Mouse (Mus musculus): ENCODE data around the gene Mybl2. TPM values are rescaled to one million over a fixed set of nuclear protein-coding genes. Genes with fewer than 3 reads are reported as not detected.
"Not testable (repeated sequence)": the region's sequence is repeated elsewhere in the genome, so short reads cannot be mapped to it uniquely, and the experiment has no call there.

Gene Mybl2
- polyA plus RNA-seq, 1 experiment: 5.6 TPM

DNA sequence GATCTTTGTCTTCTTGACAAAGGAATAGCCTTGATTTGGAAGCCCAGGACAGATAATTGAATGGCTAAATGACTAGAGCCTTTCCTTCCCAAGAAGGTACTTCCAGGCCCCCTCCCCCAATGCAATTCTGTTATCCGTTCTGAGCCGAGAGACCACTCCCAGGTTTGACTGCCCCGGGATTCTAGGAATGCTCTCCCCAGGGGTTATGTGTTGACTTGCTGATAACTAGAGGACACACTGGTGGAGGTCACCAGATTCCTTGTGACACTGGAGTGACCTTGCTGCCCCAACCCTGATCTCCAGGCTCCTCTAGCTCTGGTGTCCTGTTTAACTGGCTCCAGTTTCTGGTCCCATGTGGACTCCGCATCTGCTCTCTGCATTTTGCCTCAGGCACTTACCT is 2.4 kb upstream of the Mybl2 start:
- Histone ChIP-seq H3K4me3 (no peak overlapping the region), H3K27me3 (ENCODE audit: control insufficient read depth, insufficient read depth, insufficient read length) (no peaks in the 10 kb centered on the region), H3ac (ENCODE audit: control insufficient read depth, insufficient read length) (no peak overlapping the region), H3K36me3 (ENCODE audit: control insufficient read depth, insufficient read depth) (no peaks in the 10 kb centered on the region), H3K79me2 (ENCODE audit: control insufficient read depth, insufficient read depth) (no peaks in the 10 kb centered on the region), H3K4me2 (ENCODE audit: low read depth) (no peak overlapping the region)
- no peak for TF ChIP-seq SRF (IDR thresholded peaks at IDR 0.05; ENCODE audit: control insufficient read depth, insufficient read length, low read depth)
- no peak for TF ChIP-seq TCF3 (IDR thresholded peaks at IDR 0.05; ENCODE audit: insufficient read length, low read depth)
- no peak for TF ChIP-seq E2F4 (IDR thresholded peaks at IDR 0.05; ENCODE audit: insufficient read depth)
- no peak for TF ChIP-seq MAX (IDR thresholded peaks at IDR 0.05; ENCODE audit: low read depth)
- TF ChIP-seq TCF12 (IDR thresholded peaks at IDR 0.05; ENCODE audit: insufficient read depth, poor library complexity, severe bottlenecking): no peak
- TF ChIP-seq MYOD1 (IDR thresholded peaks at IDR 0.05; ENCODE audit: control insufficient read depth in 1 of 3, insufficient read length in 2 of 3, low read depth in 2 of 3): no peak
- no peak for TF ChIP-seq REST (IDR thresholded peaks at IDR 0.05; ENCODE audit: insufficient read depth, insufficient read length)
- no peak for TF ChIP-seq MYOG (IDR thresholded peaks at IDR 0.05; ENCODE audit: control insufficient read depth in 1 of 3, insufficient read depth in 1 of 3, insufficient read length in 2 of 3, low read depth in 2 of 3)
- no peak for TF ChIP-seq POLR2A (IDR thresholded peaks at IDR 0.05; ENCODE audit: insufficient read length, low read depth)
- TF ChIP-seq USF1 (IDR thresholded peaks at IDR 0.05; ENCODE audit: low read depth): no peak
- no peak for TF ChIP-seq CEBPB (IDR thresholded peaks at IDR 0.05; ENCODE audit: insufficient read depth, poor library complexity, severe bottlenecking)

DNA sequence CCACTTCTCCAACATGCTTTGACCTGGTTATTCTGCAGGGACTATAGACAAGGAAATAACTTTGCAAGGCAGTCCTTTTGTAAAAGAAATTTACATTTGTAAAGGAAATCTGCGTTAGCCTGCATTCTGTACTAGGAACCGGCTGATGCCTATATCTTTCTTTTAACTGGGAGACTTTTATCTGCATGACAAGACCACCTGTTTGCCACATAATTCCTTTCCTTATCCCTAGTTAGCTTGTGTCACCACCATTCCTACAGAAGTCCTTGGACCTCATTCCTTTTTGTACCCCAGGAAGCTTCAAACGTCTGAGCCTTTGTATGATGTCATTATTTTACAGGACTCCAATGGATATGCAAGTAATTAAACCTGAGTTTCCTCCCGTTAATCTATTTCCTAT is 1.7 kb upstream of the Mybl2 start:
- H3K4me2 ChIP-seq (ENCODE audit: low read depth): no peak overlapping the region
- H3K4me3 ChIP-seq: no peak overlapping the region

GRCm38 (mm10) chr2:163054891-163055494 is 506 bp downstream of the Mybl2 start:
- H3K27me3 ChIP-seq (ENCODE audit: control insufficient read depth, insufficient read depth, insufficient read length): no peaks in the 10 kb centered on the region
- no peaks in the 10 kb centered on the region for H3K79me2 ChIP-seq (ENCODE audit: control insufficient read depth, insufficient read depth)
- no peak for TF ChIP-seq MAX (IDR thresholded peaks at IDR 0.05; ENCODE audit: low read depth)
- no peak for TF ChIP-seq SRF (IDR thresholded peaks at IDR 0.05; ENCODE audit: control insufficient read depth, insufficient read length, low read depth)
- TF ChIP-seq CEBPB (IDR thresholded peaks at IDR 0.05; ENCODE audit: insufficient read depth, poor library complexity, severe bottlenecking): no peak
- no peak for TF ChIP-seq MYOG (IDR thresholded peaks at IDR 0.05; ENCODE audit: control insufficient read depth in 1 of 3, insufficient read depth in 1 of 3, insufficient read length in 2 of 3, low read depth in 2 of 3)
- peak overlapping the region; percentile 51 for H3K4me3 ChIP-seq
- peak overlapping the region; percentile 6 for H3ac ChIP-seq (ENCODE audit: control insufficient read depth, insufficient read length)
- H3K36me3 ChIP-seq (ENCODE audit: control insufficient read depth, insufficient read depth): no peaks in the 10 kb centered on the region
- peak overlapping the region; percentile 85 for H3K4me2 ChIP-seq (ENCODE audit: low read depth)

More for the DNA sequence above, 1.7 kb upstream of the Mybl2 start:
- Histone ChIP-seq H3K79me2 (ENCODE audit: control insufficient read depth, insufficient read depth) (no peaks in the 10 kb centered on the region), H3K27me3 (ENCODE audit: control insufficient read depth, insufficient read depth, insufficient read length) (no peaks in the 10 kb centered on the region), H3ac (ENCODE audit: control insufficient read depth, insufficient read length) (no peak overlapping the region), H3K36me3 (ENCODE audit: control insufficient read depth, insufficient read depth) (no peaks in the 10 kb centered on the region)
- no peak for TF ChIP-seq TCF3 (IDR thresholded peaks at IDR 0.05; ENCODE audit: insufficient read length, low read depth)
- no peak for TF ChIP-seq MYOG (IDR thresholded peaks at IDR 0.05; ENCODE audit: control insufficient read depth in 1 of 3, insufficient read depth in 1 of 3, insufficient read length in 2 of 3, low read depth in 2 of 3)
- TF ChIP-seq USF1 (IDR thresholded peaks at IDR 0.05; ENCODE audit: low read depth): no peak
- TF ChIP-seq MYOD1 (IDR thresholded peaks at IDR 0.05; ENCODE audit: control insufficient read depth in 1 of 3, insufficient read length in 2 of 3, low read depth in 2 of 3): no peak
- TF ChIP-seq POLR2A (IDR thresholded peaks at IDR 0.05; ENCODE audit: insufficient read length, low read depth): no peak
- no peak for TF ChIP-seq E2F4 (IDR thresholded peaks at IDR 0.05; ENCODE audit: insufficient read depth)
- no peak for TF ChIP-seq SRF (IDR thresholded peaks at IDR 0.05; ENCODE audit: control insufficient read depth, insufficient read length, low read depth)

DNA sequence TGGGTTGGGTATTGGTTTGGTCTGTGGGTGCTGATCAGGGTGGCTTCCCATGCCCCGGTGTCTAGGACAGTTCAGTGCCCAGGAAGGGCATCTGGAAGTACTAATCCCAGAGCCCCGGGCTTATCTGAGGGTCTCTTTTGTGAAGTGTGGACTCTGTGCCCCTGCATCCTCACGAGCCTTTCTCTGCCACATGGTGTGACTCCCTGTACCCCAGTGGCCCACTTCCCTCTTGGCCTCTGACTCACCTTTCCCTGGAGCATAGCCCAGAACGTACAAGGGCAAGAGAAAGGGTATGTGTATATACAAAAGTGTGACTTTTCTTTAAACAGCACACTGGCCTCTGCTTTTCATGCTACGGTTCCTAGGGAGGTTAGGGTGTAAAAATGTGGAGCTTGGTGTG is 1.2 kb downstream of the Mybl2 start:
- Histone ChIP-seq H3K27me3 (ENCODE audit: control insufficient read depth, insufficient read depth, insufficient read length) (no peaks in the 10 kb centered on the region), H3K4me3 (peak overlapping the region; percentile 51), H3K79me2 (ENCODE audit: control insufficient read depth, insufficient read depth) (no peaks in the 10 kb centered on the region), H3ac (ENCODE audit: control insufficient read depth, insufficient read length) (peak overlapping the region; percentile 6), H3K4me2 (ENCODE audit: low read depth) (peak overlapping the region; percentile 85), H3K36me3 (ENCODE audit: control insufficient read depth, insufficient read depth) (no peaks in the 10 kb centered on the region)
- TF ChIP-seq USF1 (IDR thresholded peaks at IDR 0.05; ENCODE audit: low read depth): no peak
- no peak for TF ChIP-seq MAX (IDR thresholded peaks at IDR 0.05; ENCODE audit: low read depth)
- no peak for TF ChIP-seq REST (IDR thresholded peaks at IDR 0.05; ENCODE audit: insufficient read depth, insufficient read length)
- TF ChIP-seq TCF3 (IDR thresholded peaks at IDR 0.05; ENCODE audit: insufficient read length, low read depth): no peak
- TF ChIP-seq POLR2AphosphoS2 (IDR thresholded peaks at IDR 0.05; ENCODE audit: insufficient read length, low read depth): no peak
- no peak for TF ChIP-seq MYOD1 (IDR thresholded peaks at IDR 0.05; ENCODE audit: control insufficient read depth in 1 of 3, insufficient read length in 2 of 3, low read depth in 2 of 3)
- TF ChIP-seq MYOG (IDR thresholded peaks at IDR 0.05; ENCODE audit: control insufficient read depth in 1 of 3, insufficient read depth in 1 of 3, insufficient read length in 2 of 3, low read depth in 2 of 3): no peak
- TF ChIP-seq TCF12 (IDR thresholded peaks at IDR 0.05; ENCODE audit: insufficient read depth, poor library complexity, severe bottlenecking): no peak
- no peak for TF ChIP-seq SRF (IDR thresholded peaks at IDR 0.05; ENCODE audit: control insufficient read depth, insufficient read length, low read depth)
- TF ChIP-seq E2F4 (IDR thresholded peaks at IDR 0.05; ENCODE audit: insufficient read depth): no peak
- no peak for TF ChIP-seq POLR2A (IDR thresholded peaks at IDR 0.05; ENCODE audit: insufficient read length, low read depth)
- TF ChIP-seq CEBPB (IDR thresholded peaks at IDR 0.05; ENCODE audit: insufficient read depth, poor library complexity, severe bottlenecking): no peak

- Histone ChIP-seq H3K4me3 (no peak overlapping the region), H3K36me3 (ENCODE audit: control insufficient read depth, insufficient read depth) (no peaks in the 10 kb centered on the region), H3K27me3 (ENCODE audit: control insufficient read depth, insufficient read depth, insufficient read length) (no peaks in the 10 kb centered on the region), H3K79me2 (ENCODE audit: control insufficient read depth, insufficient read depth) (no peaks in the 10 kb centered on the region), H3ac (ENCODE audit: control insufficient read depth, insufficient read length) (no peak overlapping the region), H3K4me2 (ENCODE audit: low read depth) (no peak overlapping the region)
- TF ChIP-seq E2F4 (IDR thresholded peaks at IDR 0.05; ENCODE audit: insufficient read depth): no peak
- no peak for TF ChIP-seq TCF12 (IDR thresholded peaks at IDR 0.05; ENCODE audit: insufficient read depth, poor library complexity, severe bottlenecking)
- TF ChIP-seq REST (IDR thresholded peaks at IDR 0.05; ENCODE audit: insufficient read depth, insufficient read length): no peak
- no peak for TF ChIP-seq SRF (IDR thresholded peaks at IDR 0.05; ENCODE audit: control insufficient read depth, insufficient read length, low read depth)
- no peak for TF ChIP-seq USF1 (IDR thresholded peaks at IDR 0.05; ENCODE audit: low read depth)
- no peak for TF ChIP-seq MYOG (IDR thresholded peaks at IDR 0.05; ENCODE audit: control insufficient read depth in 1 of 3, insufficient read depth in 1 of 3, insufficient read length in 2 of 3, low read depth in 2 of 3)
- no peak for TF ChIP-seq MYOD1 (IDR thresholded peaks at IDR 0.05; ENCODE audit: control insufficient read depth in 1 of 3, insufficient read length in 2 of 3, low read depth in 2 of 3)
- no peak for TF ChIP-seq POLR2A (IDR thresholded peaks at IDR 0.05; ENCODE audit: insufficient read length, low read depth)
- TF ChIP-seq MAX (IDR thresholded peaks at IDR 0.05; ENCODE audit: low read depth): no peak
These were observed 2.1 kb downstream of the Mybl2 start for GRCm38 (mm10) chr2:163056584-163056983.

- H3K79me2 ChIP-seq (ENCODE audit: control insufficient read depth, insufficient read depth); H3K36me3 ChIP-seq (ENCODE audit: control insufficient read depth, insufficient read depth); H3ac ChIP-seq (ENCODE audit: control insufficient read depth, insufficient read length); H3K4me3 ChIP-seq; H3K4me2 ChIP-seq (ENCODE audit: low read depth); H3K27me3 ChIP-seq (ENCODE audit: control insufficient read depth, insufficient read depth, insufficient read length): not testable (repeated sequence)
These were observed 4.5 kb downstream of the Mybl2 start for GRCm38 (mm10) chr2:163058981-163059380.

All from myocyte (in vitro differentiated cells).